Mouse (Mus musculus) testis, postnatal 10 days (tissue): ENCODE measurements at regions not wholly inside any gene's neighbourhood (a gene's known extent, or its start where the extent isn't known, plus 50 kb on each side); places are given as distances from the start of the nearest gene placed in this dataset.

Experiments
- DNase-seq: peaks from one replicate; pipeline ENCODE4 v3.0.0; 2021; ENCODE audit warnings: low spot score

DNA sequence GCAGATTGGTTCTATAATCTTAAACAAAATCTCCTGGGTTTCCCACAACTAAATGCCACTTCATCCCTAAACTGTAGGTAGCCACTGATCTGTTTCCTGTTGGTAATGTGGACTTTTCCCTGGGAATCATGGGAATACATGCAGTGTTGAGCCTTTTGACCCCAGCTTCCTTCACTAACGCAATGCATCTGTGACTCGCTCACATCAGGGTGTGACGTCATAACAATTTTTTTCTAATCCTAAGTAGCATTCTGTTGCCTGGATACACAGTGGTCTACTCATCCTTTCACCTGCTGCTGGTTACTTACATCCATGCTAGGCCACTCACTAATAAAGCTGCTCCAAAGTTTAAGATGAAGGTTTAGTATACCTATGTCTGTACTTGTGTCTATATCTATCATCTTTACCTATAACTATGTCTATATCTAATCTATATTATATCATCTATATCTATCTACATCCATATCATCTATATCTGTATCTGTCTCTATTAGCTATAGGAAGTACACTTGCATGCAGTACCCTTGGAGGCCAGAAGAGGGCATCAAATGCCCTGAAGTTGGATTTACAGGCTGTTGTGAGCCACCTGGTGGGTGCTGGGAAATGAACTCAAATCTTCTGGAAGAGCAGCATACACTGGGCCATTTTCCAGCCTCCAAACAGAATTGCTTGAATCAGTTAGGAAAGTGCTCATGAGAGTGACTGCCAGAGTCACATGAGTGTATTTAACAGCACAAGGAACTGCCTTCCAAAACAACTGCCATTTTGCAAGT is 157.5 kb upstream of the Rpl34 start:
- no peak for DNase-seq

DNA sequence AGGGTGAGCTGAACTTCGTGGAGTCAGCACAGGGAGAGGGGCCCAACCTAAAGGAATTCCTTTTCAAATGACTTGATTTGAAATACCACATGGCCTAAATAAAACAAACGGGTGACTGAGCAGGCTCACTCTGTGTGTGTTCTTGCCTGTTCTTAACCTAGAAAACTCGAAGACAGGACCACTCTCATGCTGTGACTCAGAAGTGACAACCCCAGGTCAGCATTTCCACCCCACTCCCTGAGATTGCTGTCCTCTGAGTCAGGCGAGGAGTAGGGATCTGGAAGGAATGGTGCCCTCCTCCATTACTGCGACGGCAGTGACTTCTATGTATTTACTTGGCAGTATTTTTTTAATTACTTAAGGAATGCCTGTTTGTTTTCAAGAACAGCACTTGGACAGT is 155.8 kb upstream of the Rpl34 start:
- no peak for DNase-seq

DNA sequence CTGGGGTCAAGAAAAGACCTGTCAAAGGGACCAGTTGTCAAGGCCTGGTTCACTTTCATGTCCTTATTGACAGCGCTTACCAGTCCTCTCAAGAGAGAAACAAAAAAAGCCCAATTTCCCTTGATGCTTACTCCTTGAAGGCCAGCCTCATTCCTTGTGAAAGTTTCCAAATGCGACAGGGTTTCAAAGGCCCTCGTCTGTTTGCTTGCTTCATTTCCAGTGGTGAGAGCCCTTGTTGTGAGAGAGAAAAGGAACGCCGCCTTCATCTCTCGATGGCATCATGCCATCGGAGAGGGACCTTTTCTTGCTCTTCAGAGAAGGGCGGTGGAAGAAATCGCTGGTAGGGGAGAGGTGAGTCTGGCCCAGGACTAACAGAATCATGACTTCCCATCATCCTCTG is 154.2 kb upstream of the Rpl34 start:
- no peak for DNase-seq

GRCm38 (mm10) chr3:130883928-130884327 is 153.7 kb upstream of the Rpl34 start:
- no peak for DNase-seq

DNA sequence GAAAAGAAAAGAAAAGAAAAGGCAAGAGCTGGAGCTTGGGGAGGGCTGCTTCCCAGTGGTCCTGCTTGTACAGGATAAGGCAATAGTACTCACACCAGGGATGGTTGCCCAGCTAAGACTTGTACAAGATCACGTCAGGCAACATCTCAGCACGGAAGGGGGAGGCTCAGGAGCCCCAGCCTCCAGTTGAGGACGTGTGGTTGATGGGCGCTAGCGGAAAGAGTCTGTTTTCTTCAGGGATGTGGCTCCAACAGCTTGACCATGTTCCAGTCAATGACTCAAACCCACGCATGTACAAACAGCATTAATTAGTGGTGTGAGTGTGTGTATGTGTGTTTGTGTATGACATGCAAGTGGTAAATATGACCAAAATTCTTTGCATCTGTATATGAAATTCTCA is 153.1 kb upstream of the Rpl34 start:
- no peak for DNase-seq

GRCm38 (mm10) chr3:130880482-130880881 is 150.3 kb upstream of the Rpl34 start:
- DNase-seq: no peak

GRCm38 (mm10) chr3:130879463-130879862 is 149.3 kb upstream of the Rpl34 start:
- no peak for DNase-seq

DNA sequence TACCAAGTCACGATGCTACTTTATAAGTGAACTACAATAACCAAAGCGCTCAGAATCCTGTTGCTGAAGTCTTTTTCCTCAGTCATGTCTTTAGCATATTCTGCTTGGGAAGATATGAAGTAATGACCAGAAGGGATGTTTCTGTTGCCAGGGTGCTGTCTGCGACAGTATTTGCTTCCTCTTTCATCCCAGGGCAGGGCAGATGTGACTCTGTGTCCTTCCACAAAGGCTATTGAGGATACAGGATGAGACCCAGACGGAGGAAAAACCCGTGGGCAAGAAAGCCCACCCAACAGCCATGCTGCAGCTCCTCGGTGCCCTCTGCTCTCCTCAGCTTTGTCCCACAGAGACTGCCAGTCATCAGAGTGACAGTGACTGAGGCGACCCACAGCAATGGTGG is 148.6 kb upstream of the Rpl34 start:
- no peak for DNase-seq

DNA sequence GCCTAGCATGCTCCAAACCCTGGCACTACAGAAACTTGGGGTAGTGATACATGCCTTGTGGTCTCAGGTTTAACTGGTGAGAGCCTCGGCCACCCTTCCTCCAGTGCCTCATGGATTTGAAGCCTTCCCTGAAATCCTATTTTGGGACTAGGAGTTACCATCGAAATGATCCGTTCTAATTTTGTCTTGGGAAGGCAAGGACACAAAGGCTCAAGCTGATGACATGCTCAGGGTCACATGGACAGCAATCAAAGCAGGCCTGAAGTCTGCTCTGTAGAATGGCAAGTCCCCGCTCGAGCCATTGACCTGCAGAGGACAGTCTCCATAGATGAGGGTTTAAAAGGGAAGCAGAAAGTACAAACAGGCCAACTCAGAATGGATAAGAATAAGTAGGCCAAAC is 147.8 kb upstream of the Rpl34 start:
- DNase-seq: no peak

DNA sequence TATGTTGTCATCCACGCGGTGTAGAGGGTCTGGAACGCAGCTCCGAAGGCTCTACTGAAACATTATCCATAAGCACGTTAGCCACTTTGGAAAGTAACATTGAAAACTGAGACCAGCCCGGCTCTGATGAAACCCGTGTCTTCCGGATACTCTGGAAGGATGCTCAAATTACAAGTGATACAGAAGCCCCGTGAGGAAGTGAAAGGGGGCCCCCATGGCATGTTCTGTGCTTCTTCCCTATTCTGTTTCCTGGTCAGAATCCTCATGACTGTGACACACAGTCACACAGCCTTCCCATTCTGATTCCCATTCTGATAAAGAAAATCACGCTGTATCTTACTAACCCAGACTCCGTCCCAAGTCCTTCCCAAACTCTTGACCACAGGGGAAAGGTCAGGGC is 143.5 kb upstream of the Rpl34 start:
- DNase-seq: no peak

DNA sequence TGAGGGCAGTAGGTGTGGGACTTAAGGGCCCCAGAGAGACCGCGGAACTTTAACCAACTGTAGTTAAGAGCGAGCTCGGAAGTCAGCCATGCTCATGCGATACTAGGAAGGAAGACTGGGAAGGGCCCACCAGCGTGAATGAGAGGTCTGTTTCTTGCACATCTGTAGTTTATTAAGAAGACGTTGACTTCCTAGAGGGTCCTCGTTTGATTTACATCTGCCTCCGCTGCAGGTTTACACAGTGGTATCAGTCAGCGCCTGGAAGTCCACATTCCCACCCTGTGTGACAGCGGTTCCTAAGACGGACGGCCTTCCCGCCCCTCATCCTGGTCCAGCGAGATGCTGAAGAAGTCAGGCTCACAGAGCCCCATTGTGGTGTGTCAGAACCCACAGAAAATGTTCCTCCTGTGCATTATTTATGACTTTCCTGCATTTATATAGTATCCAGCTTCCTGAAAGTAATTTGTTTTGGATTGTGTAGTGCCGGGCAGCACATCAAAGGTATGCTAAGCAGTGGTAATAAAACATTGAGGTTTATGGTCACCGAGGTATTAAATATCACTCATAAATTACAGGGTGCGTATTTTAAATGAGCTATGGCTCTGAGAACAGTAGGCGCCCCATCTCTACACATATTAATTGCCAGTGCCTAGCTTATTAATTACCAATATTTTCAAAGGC is 136.9 kb upstream of the Rpl34 start:
- DNase-seq: no peak

- DNase-seq: no peak
Measured at GRCm38 (mm10) chr3:130864783-130865182, 134.6 kb upstream of the Rpl34 start.

DNA sequence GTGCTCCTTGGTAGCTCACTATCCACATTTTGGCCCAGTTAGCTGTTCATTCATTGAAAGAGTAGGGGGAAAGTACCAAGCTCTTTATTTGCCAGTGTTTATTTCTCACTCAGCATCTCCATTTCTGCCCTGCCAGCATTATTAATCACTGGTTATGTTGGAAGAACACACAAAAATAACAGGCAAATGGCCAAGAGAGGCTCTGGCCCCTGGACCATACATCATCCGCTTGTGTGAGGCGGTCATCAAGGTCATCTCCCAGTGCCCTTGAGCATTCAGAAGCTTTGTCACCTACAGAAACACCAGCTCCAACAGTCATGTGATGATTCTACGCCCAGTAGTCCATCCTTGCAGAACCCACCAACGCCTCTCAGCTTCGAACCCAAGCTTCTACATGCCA is 133.2 kb upstream of the Rpl34 start:
- no peak for DNase-seq

DNA sequence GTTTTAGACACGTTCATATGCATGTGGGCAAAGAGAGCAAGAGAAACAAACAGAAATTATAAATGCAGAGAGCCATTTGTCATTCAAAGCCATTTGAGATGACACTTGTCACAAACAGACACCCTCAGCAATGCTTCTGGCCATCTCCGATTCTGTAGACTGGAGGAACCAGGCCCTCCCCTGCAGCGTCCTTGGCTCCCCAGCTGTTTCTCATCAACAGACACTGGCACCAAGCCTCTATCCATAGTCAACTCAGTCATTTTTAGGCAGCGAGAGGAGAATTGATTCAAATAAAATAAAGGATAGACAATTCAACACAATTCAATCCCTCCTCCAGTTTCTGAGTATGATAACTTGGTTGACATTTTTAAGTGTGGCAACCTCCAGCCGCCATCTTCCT is 130.1 kb upstream of the Rpl34 start:
- DNase-seq: no peak

DNA sequence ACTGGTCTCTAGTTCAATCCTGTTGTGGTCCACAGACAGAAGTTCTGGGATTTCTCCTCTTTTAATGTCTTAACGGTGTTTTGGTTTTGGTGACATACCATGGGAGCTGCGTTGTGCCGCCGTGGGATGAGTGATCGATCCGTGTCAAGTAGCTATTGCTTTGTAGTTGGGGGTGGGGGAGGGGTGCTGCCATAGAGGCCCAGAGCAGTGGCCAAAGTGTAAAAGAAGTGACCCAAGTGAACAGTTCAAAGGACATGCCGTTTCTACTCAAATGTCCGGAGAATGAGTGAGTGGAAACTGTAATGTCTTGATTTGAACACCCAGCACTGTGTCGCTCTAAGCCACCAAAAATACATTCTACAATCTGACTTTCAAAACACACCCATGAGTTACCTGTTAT is 123.7 kb upstream of the Rpl34 start:
- DNase-seq: no peak

- no peak for DNase-seq
Measured at GRCm38 (mm10) chr3:130850766-130851308, 120.6 kb upstream of the Rpl34 start.

DNA sequence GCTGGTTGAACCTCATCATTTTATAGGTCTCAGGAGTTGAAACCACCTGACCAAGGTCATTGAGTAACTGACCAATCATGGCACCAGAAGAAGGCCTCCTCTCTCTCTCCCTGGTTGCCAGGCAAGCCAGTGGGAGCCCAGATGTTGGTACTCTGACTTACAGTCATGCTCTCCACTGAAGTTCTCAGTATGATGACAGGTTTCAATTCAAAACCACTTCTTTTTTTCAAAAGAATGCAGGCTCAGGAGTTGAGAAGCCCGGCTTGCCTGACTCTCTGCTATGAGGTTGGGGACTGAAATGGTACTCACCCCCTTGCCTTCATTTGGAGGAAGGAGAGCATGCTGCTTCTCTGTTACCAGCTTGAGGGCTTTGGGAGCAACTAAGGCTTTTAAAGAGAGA is 111.6 kb upstream of the Rpl34 start:
- no peak for DNase-seq

- no peak for DNase-seq
Measured at GRCm38 (mm10) chr3:130839924-130840440, 109.8 kb upstream of the Rpl34 start.

- no peak for DNase-seq
Measured at GRCm38 (mm10) chr3:130838626-130839422, 108.6 kb upstream of the Rpl34 start.

DNA sequence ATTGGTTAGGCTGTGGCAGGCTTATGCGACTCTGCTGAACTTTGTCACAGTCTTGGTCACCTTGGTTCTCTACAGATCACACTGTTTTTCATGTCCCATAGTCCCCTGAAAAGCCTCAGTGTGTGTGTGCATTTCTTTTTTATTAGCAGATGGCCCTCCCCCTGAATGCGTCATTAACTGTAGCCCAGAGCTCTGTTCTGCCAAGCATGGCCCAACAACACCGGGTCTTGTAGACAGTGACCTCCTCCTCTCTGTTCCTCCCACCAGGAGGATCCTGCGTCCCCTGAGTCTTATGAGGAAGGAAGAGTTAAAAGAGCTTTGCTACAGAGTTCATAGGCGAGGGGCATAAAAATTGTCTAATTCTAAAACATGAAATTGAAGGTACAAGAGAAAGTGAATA is 103.5 kb upstream of the Rpl34 start:
- no peak for DNase-seq

GRCm38 (mm10) chr3:130833082-130833481 is 102.9 kb upstream of the Rpl34 start:
- no peak for DNase-seq

DNA sequence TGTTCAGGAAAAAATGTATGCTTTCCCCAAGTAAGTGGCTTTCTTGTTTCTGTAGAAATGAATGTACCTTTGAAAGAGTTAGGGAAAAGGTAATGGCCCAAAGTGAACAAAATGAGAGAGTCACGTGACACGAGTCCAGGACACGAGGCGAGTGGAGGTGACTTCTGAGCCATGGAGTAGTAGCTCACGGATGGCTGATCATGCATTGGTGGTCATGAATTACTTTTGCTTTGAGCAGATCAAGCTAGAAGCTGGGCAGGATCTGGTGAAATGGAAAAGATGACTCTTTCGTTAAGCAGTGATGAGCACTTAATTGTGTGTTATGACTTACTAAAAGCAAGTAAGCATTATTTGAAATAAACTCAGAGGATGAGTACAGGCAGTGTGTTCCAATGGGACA is 101.6 kb upstream of the Rpl34 start:
- no peak for DNase-seq

- no peak for DNase-seq
Measured at GRCm38 (mm10) chr3:130828346-130828745, 98.1 kb upstream of the Rpl34 start.
